Mouse (Mus musculus) midbrain, embryonic 14.5 days (tissue): ENCODE measurements around the gene Ago3. TPM values are rescaled to one million over a fixed set of nuclear protein-coding genes. Genes with fewer than 3 reads are reported as not detected.
A peak's percentile ranks its signal among the peaks of the same experiment; 100 is the strongest.

Experiments
- ATAC-seq: fragments of 200-750 bp; cut with Nextera tagmentation; 2 replicates; pipeline ENCODE4 v1.8.0; 2017; ENCODE audit warnings: moderate number of reproducible peaks, moderate library complexity; ENCODE audit not compliant: low FRiP score, low TSS enrichment
- DNase-seq: peaks from one replicate; pipeline ENCODE4 v3.0.0-alpha.2; 2015
- H3K27ac ChIP-seq: fragments of 300-500 bp; sonication (generic); replicated peaks from 2 replicates; pipeline ENCODE4 v1.5.1; 2014; ENCODE audit warnings: mild to moderate bottlenecking, low read depth, low read length, moderate library complexity
- H3K27me3 ChIP-seq: fragments of 300-500 bp; sonication (generic); 2 replicates; pipeline ENCODE4 v1.6.1; 2014; ENCODE audit warnings: low read length, control low read depth, mixed read lengths; ENCODE audit not compliant: control insufficient read depth, insufficient read depth
- H3K36me3 ChIP-seq: fragments of 300-500 bp; sonication (generic); 2 replicates; pipeline ENCODE4 v1.6.1; 2014; ENCODE audit warnings: low read length, control low read depth; ENCODE audit not compliant: control insufficient read depth, insufficient read depth
- H3K4me1 ChIP-seq: fragments of 300-500 bp; sonication (generic); 2 replicates; pipeline ENCODE4 v1.6.1; 2014; ENCODE audit warnings: mild to moderate bottlenecking, antibody characterized with exemption, low read length, control low read depth; ENCODE audit not compliant: control insufficient read depth, insufficient read depth
- H3K4me2 ChIP-seq: fragments of 300-500 bp; sonication (generic); 2 replicates; pipeline ENCODE4 v1.6.1; 2014; ENCODE audit warnings: mild to moderate bottlenecking, low read length, moderate library complexity
- H3K4me3 ChIP-seq: fragments of 300-500 bp; sonication (generic); replicated peaks from 2 replicates; pipeline ENCODE4 v1.5.1; 2014; ENCODE audit warnings: low read depth, low read length
- H3K9ac ChIP-seq: fragments of 300-500 bp; sonication (generic); replicated peaks from 2 replicates; pipeline ENCODE4 v1.6.1; 2014; ENCODE audit warnings: mild to moderate bottlenecking, low read length, moderate library complexity
- H3K9me3 ChIP-seq: fragments of 300-500 bp; sonication (generic); 2 replicates; pipeline ENCODE4 v1.6.1; 2016; ENCODE audit warnings: low read length, control low read depth, mixed read lengths; ENCODE audit not compliant: control insufficient read depth
- WGBS: fragments of 180-500 bp; shearing (Covaris S2); extraction: QIAGEN DNeasy Blood & Tissue Kit; methylation state at CpG from one replicate; pipeline ENCODE4 v1.1.7; 2014; 5-methylcytosine and 5-hydroxymethylcytosine counted together
- polyA plus RNA-seq: library from polyadenylated mRNA; unstranded; fragments of >200 nt; fragmentation: Nextera tagmentation; extraction: Ambion mirVana; gene quantifications from 2 replicates; pipeline ENCODE4 v1.2.1, GENCODE M21; 2014

Ago3 gene
- polyA plus RNA-seq, 1 experiment from 2014 or later, result 14.8 TPM

GRCm38 (mm10) chr4:126343451-126343850 lies 85.9 kb downstream of the Ago3 start:
- DNase-seq, result no peak
- H3K27me3 ChIP-seq, result no peaks in the 10 kb centered on the region
- no peaks in the 10 kb centered on the region for H3K9me3 ChIP-seq
- 80% methylated on average over 4 of the region's 4 CpGs for WGBS
- no peak overlapping the region for H3K4me2 ChIP-seq
- no peak for ATAC-seq
- H3K9ac ChIP-seq, result no peak overlapping the region
- peaks cover 36% of the 10 kb centered on the region for H3K36me3 ChIP-seq
- no peak overlapping the region for H3K27ac ChIP-seq
- no peak overlapping the region for H3K4me3 ChIP-seq
- H3K4me1 ChIP-seq, result no peaks in the 10 kb centered on the region

GRCm38 (mm10) chr4:126339461-126339860 lies 89.9 kb downstream of the Ago3 start:
- Histone ChIP-seq H3K9ac (no peak overlapping the region), H3K9me3 (no peaks in the 10 kb centered on the region), H3K4me3 (no peak overlapping the region), H3K4me2 (no peak overlapping the region), H3K4me1 (no peaks in the 10 kb centered on the region), H3K36me3 (peaks cover 19% of the 10 kb centered on the region), H3K27ac (no peak overlapping the region), H3K27me3 (no peaks in the 10 kb centered on the region)
- 43% methylated on average over 4 of the region's 4 CpGs for WGBS
- DNase-seq, result no peak
- ATAC-seq, result no peak

- H3K4me3 ChIP-seq, result no peak overlapping the region
- H3K4me1 ChIP-seq, result no peaks in the 10 kb centered on the region
- ATAC-seq (no peak), DNase-seq (no peak)
- H3K9me3 ChIP-seq, result no peaks in the 10 kb centered on the region
- no peak overlapping the region for H3K27ac ChIP-seq
- H3K4me2 ChIP-seq, result no peak overlapping the region
- H3K9ac ChIP-seq, result no peak overlapping the region
- H3K36me3 ChIP-seq, result 0 out of 2 replicates have a peak, but pooled peaks cover 9% of the 10 kb centered on the region
- H3K27me3 ChIP-seq, result no peaks in the 10 kb centered on the region
- WGBS, result 48% methylated on average over 3 of the region's 3 CpGs
These were observed 97.0 kb downstream of the Ago3 start for GRCm38 (mm10) chr4:126332358-126332757.

GRCm38 (mm10) chr4:126331751-126332150 lies 97.6 kb downstream of the Ago3 start:
- no peaks in the 10 kb centered on the region for H3K27me3 ChIP-seq
- no peaks in the 10 kb centered on the region for H3K4me1 ChIP-seq
- DNase-seq, result no peak
- no peaks in the 10 kb centered on the region for H3K9me3 ChIP-seq
- WGBS, result 85% methylated on average over 1 of the region's 1 CpGs
- no peak overlapping the region for H3K9ac ChIP-seq
- H3K36me3 ChIP-seq, result 0 out of 2 replicates have a peak, but pooled peaks cover 7% of the 10 kb centered on the region
- H3K27ac ChIP-seq, result no peak overlapping the region
- no peak overlapping the region for H3K4me2 ChIP-seq
- H3K4me3 ChIP-seq, result no peak overlapping the region
- no peak for ATAC-seq

- H3K9ac ChIP-seq, result no peak overlapping the region
- ATAC-seq, result no peak
These were observed 99.1 kb downstream of the Ago3 start for GRCm38 (mm10) chr4:126330295-126330694.

GRCm38 (mm10) chr4:126326036-126326435 lies 103.3 kb downstream of the Ago3 start:
- peaks cover 7% of the 10 kb centered on the region; the same call in 1 of the 2 replicates for H3K27me3 ChIP-seq
- no peak for DNase-seq
- no peak for ATAC-seq
- H3K36me3 ChIP-seq, result no peaks in the 10 kb centered on the region
- no peak overlapping the region for H3K4me3 ChIP-seq
- no peaks in the 10 kb centered on the region for H3K9me3 ChIP-seq
- no peak overlapping the region for H3K9ac ChIP-seq
- H3K27ac ChIP-seq, result no peak overlapping the region
- H3K4me2 ChIP-seq, result no peak overlapping the region
- 0 out of 2 replicates have a peak, but pooled peaks cover 4% of the 10 kb centered on the region for H3K4me1 ChIP-seq
- 27% methylated on average over 6 of the region's 6 CpGs for WGBS

More at GRCm38 (mm10) chr4:126330295-126330694, 99.1 kb downstream of the Ago3 start:
- no peak overlapping the region for H3K4me3 ChIP-seq
- H3K4me2 ChIP-seq, result no peak overlapping the region
- H3K9me3 ChIP-seq, result no peaks in the 10 kb centered on the region
- no peak overlapping the region for H3K27ac ChIP-seq
- 0 out of 2 replicates have a peak, but pooled peaks cover 3% of the 10 kb centered on the region for H3K4me1 ChIP-seq
- WGBS, result 96% methylated on average over 4 of the region's 4 CpGs
- no peaks in the 10 kb centered on the region for H3K27me3 ChIP-seq
- no peak for DNase-seq
- 0 out of 2 replicates have a peak, but pooled peaks cover 6% of the 10 kb centered on the region for H3K36me3 ChIP-seq

- DNase-seq, result peak; percentile 39
- H3K9ac ChIP-seq, result no peak within 1 kb of the TSS; the same call in 1 of the 2 replicates
- H3K4me3 ChIP-seq, result no peak within 1 kb of the TSS
- 10% methylated on average over 23 of the region's 23 CpGs for WGBS
- ATAC-seq, result no peak
- H3K4me1 ChIP-seq, result peaks cover 10% of the 10 kb centered on the region
- H3K27me3 ChIP-seq, result peaks cover 7% of the 10 kb centered on the region; the same call in 1 of the 2 replicates
- peak within 1 kb of the TSS; percentile 11 for H3K4me2 ChIP-seq
- no peaks in the 10 kb centered on the region for H3K36me3 ChIP-seq
- H3K9me3 ChIP-seq, result no peaks in the 10 kb centered on the region
- H3K27ac ChIP-seq, result no peak within 1 kb of the TSS
These were observed 104.0 kb downstream of the Ago3 start, which contains the start of gene Tekt2 for GRCm38 (mm10) chr4:126325281-126325861. Tekt2 (minus strand) TSS chr4:126325688.

- ATAC-seq, result no peak
- no peak overlapping the region for H3K9ac ChIP-seq
- H3K27ac ChIP-seq, result no peak overlapping the region
- peaks cover 7% of the 10 kb centered on the region; the same call in 1 of the 2 replicates for H3K27me3 ChIP-seq
- no peak overlapping the region for H3K4me3 ChIP-seq
- WGBS, result 20% methylated on average over 13 of the region's 13 CpGs
- H3K4me2 ChIP-seq, result peak overlapping the region; percentile 11
- H3K4me1 ChIP-seq, result peaks cover 12% of the 10 kb centered on the region
- DNase-seq, result peak; percentile 43
- H3K9me3 ChIP-seq, result no peaks in the 10 kb centered on the region
- no peaks in the 10 kb centered on the region for H3K36me3 ChIP-seq
These were observed 104.5 kb downstream of the Ago3 start for GRCm38 (mm10) chr4:126324861-126325260.

GRCm38 (mm10) chr4:126322646-126323045 lies 106.7 kb downstream of the Ago3 start:
- Histone ChIP-seq H3K9ac (no peak overlapping the region), H3K4me3 (no peak overlapping the region), H3K27ac (no peak overlapping the region), H3K4me2 (no peak overlapping the region), H3K4me1 (peaks cover 12% of the 10 kb centered on the region), H3K36me3 (peaks cover 8% of the 10 kb centered on the region), H3K27me3 (peaks cover 7% of the 10 kb centered on the region; the same call in 1 of the 2 replicates), H3K9me3 (no peaks in the 10 kb centered on the region)
- DNase-seq, result no peak
- 96% methylated on average over 13 of the region's 13 CpGs for WGBS
- no peak for ATAC-seq
